ENCODE assay signal across 30 mouse cellular contexts in genomic region chr1:186905942-186906341, GRCm38 (mm10).
"Had no signal": no experiment of that assay in that cellular context is flagged by ENCODE, and none has a peak within 500 bp of the region (broad histone marks: within the 10 kb centered on the region; RNA-seq: fewer than 3 reads in every experiment).

No protein-coding gene starts in this region.

- H3K27me3 ChIP-seq: heart, embryonic 12.5 days; heart, embryonic 13.5 days; heart, embryonic 15.5 days; hindbrain, embryonic 12.5 days; hindbrain, embryonic 13.5 days; hindbrain, embryonic 15.5 days; intestine, embryonic 15.5 days had no signal

- H3K9me3 ChIP-seq: heart, embryonic 12.5 days; heart, embryonic 13.5 days; heart, embryonic 15.5 days; hindbrain, embryonic 10.5 days; hindbrain, embryonic 12.5 days; hindbrain, embryonic 13.5 days; hindbrain, embryonic 15.5 days; intestine, embryonic 15.5 days; kidney, embryonic 15.5 days had no signal

- H3K9ac ChIP-seq: heart, embryonic 12.5 days; heart, embryonic 13.5 days; heart, embryonic 15.5 days; hindbrain, embryonic 12.5 days; hindbrain, embryonic 13.5 days; hindbrain, embryonic 14.5 days; hindbrain, embryonic 15.5 days; intestine, embryonic 15.5 days; kidney, embryonic 15.5 days had no signal

- H3K4me1 ChIP-seq: heart, embryonic 12.5 days; heart, embryonic 15.5 days; hindbrain, embryonic 10.5 days; hindbrain, embryonic 12.5 days; hindbrain, embryonic 15.5 days; intestine, embryonic 15.5 days; kidney, embryonic 15.5 days had no signal

- H3K36me3 ChIP-seq: heart, embryonic 12.5 days; heart, embryonic 13.5 days; heart, embryonic 15.5 days; hindbrain, embryonic 10.5 days; hindbrain, embryonic 12.5 days; hindbrain, embryonic 13.5 days; hindbrain, embryonic 15.5 days; intestine, embryonic 15.5 days; kidney, embryonic 15.5 days had no signal

- H3K27ac ChIP-seq: heart, embryonic 13.5 days; heart, embryonic 15.5 days; hindbrain, embryonic 10.5 days; hindbrain, embryonic 12.5 days; hindbrain, embryonic 13.5 days; hindbrain, embryonic 14.5 days; hindbrain, embryonic 15.5 days; hindbrain, postnatal 0 days; intestine, embryonic 15.5 days; kidney, embryonic 15.5 days; kidney, postnatal 0 days; layer of hippocampus, adult 2 months; left cerebral cortex, adult 2 months had no signal

- DNase-seq: heart, postnatal 10 days; heart, postnatal 14 days; heart, postnatal 36 days; heart, postnatal 4 days; kidney, adult 11 months; kidney, adult 18-20 months; kidney, adult 2 months; kidney, adult 8-10 months; kidney, adult 9 months; kidney, postnatal 10 days; kidney, postnatal 14 days; kidney, postnatal 25 days; kidney, postnatal 36 days; kidney, postnatal 4 days; layer of hippocampus, adult 9-11 months; layer of hippocampus, postnatal 36 days had no signal

- H3K4me2 ChIP-seq: heart, embryonic 12.5 days; heart, embryonic 13.5 days; heart, embryonic 15.5 days; hindbrain, embryonic 12.5 days; hindbrain, embryonic 13.5 days; hindbrain, embryonic 14.5 days; hindbrain, embryonic 15.5 days; intestine, embryonic 15.5 days; kidney, embryonic 15.5 days had no signal

- H3K4me3 ChIP-seq: heart, embryonic 12.5 days; heart, embryonic 13.5 days; heart, embryonic 15.5 days; hindbrain, embryonic 10.5 days; hindbrain, embryonic 12.5 days; hindbrain, embryonic 13.5 days; hindbrain, embryonic 15.5 days; intestine, embryonic 15.5 days; kidney, embryonic 15.5 days; layer of hippocampus, adult 2 months; left cerebral cortex, adult 2 months had no signal
